Mouse (Mus musculus) liver, postnatal 0 days (tissue): ENCODE measurements at regions not wholly inside any gene's neighbourhood (a gene's known extent, or its start where the extent isn't known, plus 50 kb on each side); places are given as distances from the start of the nearest gene placed in this dataset.

ENCODE experiments used
- CTCF ChIP-seq: sonication (generic); IDR thresholded peaks from 2 replicates; pipeline ENCODE4 v1.5.1; 2016; ENCODE audit warnings: antibody characterized with exemption, low read depth
- EP300 ChIP-seq: IDR thresholded peaks from 2 replicates; pipeline ENCODE4 v1.6.1; 2016; ENCODE audit warnings: antibody characterized with exemption, low read depth, mild to moderate bottlenecking

DNA sequence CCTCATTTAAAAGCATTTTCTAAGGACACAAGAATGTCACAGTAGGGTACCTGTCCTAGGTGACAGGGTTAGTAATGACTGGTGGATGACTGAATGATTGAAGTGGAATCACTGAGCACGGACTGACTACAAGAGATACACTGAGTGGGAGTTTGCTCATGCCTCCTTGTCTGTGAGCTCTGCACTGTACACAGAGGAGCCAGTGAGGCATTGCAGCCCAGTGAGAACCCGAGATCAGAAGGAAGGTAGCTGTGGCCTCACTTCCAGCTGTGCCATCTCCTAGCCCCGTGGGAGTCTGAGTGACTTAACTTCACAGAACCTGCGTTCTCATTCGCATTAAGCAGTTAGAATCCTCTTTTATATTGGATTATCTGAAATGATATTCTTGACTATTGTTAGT is 148.8 kb upstream of the P2ry1 start:
- TF ChIP-seq CTCF (no peak), EP300 (no peak)
